Mouse (Mus musculus): Measurements from ENCODE around the gene Mxi1.
A peak's percentile ranks its signal among the peaks of the same experiment; 100 is the strongest.

DNA sequence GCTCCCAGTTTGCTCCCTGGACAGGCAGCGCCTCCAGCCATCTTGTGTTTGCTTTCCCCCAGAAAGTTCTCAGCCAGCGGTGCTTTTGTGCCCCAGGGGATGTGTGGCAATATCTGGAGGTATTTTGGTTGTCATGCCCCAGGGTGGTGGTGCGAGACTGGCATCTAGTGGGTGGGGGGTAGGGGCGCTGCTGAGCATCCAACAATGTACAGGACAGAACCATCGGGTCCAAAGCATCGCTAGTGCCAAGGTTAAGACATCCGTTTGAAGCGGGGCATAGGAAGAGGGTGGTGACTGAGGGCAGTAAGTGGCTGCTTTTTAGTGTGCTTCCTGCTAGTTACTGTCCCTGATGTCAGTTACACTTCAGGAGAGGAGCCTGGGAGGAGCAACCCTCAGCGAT is 17.8 kb downstream of the Mxi1 start:
- TF ChIP-seq CTCF (IDR thresholded peaks at IDR 0.05; ENCODE audit: low read depth, low read length) (peak; percentile 29; the same call in 1 of the 2 replicates), POLR2A (IDR thresholded peaks at IDR 0.05; ENCODE audit: extremely low read depth, insufficient read depth, low read length) (no peak)
